Mouse (Mus musculus) heart, embryonic 16.5 days (tissue): ENCODE measurements at regions not wholly inside any gene's neighbourhood (a gene's known extent, or its start where the extent isn't known, plus 50 kb on each side); places are given as distances from the start of the nearest gene placed in this dataset.
"Not testable (repeated sequence)": the region's sequence is repeated elsewhere in the genome, so short reads cannot be mapped to it uniquely, and the experiment has no call there.

ENCODE experiments used
- ATAC-seq: fragments of 200-750 bp; cut with Nextera tagmentation; replicated peaks from 2 replicates; pipeline ENCODE4 v1.8.0; 2017; ENCODE audit warnings: moderate number of reproducible peaks; ENCODE audit not compliant: insufficient read depth, low FRiP score; ENCODE audit errors: extremely low read depth
- H3K27ac ChIP-seq: fragments of 300-500 bp; sonication (generic); 2 replicates; pipeline ENCODE4 v1.5.1; 2014; ENCODE audit warnings: mild to moderate bottlenecking, low read length, control low read depth, moderate library complexity
- H3K27me3 ChIP-seq: fragments of 300-500 bp; sonication (generic); 2 replicates; pipeline ENCODE4 v1.6.1; 2014; ENCODE audit warnings: low read length, mixed read lengths; ENCODE audit not compliant: control insufficient read depth, insufficient read depth
- H3K36me3 ChIP-seq: fragments of 300-500 bp; sonication (generic); 2 replicates; pipeline ENCODE4 v1.6.1; 2014; ENCODE audit not compliant: control insufficient read depth, insufficient read depth
- H3K4me1 ChIP-seq: fragments of 300-500 bp; sonication (generic); 2 replicates; pipeline ENCODE4 v1.6.1; 2014; ENCODE audit warnings: low read length, mixed read lengths; ENCODE audit not compliant: control insufficient read depth, insufficient read depth
- H3K4me2 ChIP-seq: fragments of 300-500 bp; sonication (generic); 2 replicates; pipeline ENCODE4 v1.6.1; 2014; ENCODE audit warnings: low read depth, mild to moderate bottlenecking, control low read depth, low read length
- H3K4me3 ChIP-seq: fragments of 300-500 bp; sonication (generic); 2 replicates; pipeline ENCODE4 v1.5.1; 2014; ENCODE audit warnings: mild to moderate bottlenecking, control low read depth, low read length
- H3K9ac ChIP-seq: fragments of 300-500 bp; sonication (generic); 2 replicates; pipeline ENCODE4 v1.6.1; 2014; ENCODE audit warnings: low read length, control low read depth
- H3K9me3 ChIP-seq: fragments of 300-500 bp; sonication (generic); replicated peaks from 2 replicates; pipeline ENCODE4 v1.6.1; 2016; ENCODE audit warnings: low read length; ENCODE audit not compliant: control insufficient read depth
- WGBS: fragments of 180-500 bp; shearing (Covaris S2); extraction: QIAGEN DNeasy Blood & Tissue Kit; methylation state at CpG from one replicate; pipeline ENCODE4 v1.1.7; 2014; 5-methylcytosine and 5-hydroxymethylcytosine counted together

- Histone ChIP-seq H3K36me3 (no peaks in the 10 kb centered on the region), H3K9me3 (no peaks in the 10 kb centered on the region), H3K4me1 (peaks cover 12% of the 10 kb centered on the region), H3K4me3 (peak overlapping the region; percentile 16; the same call in 1 of the 2 replicates), H3K27ac (peak overlapping the region; percentile 75), H3K27me3 (no peaks in the 10 kb centered on the region), H3K4me2 (peak overlapping the region; percentile 50), H3K9ac (peak overlapping the region; percentile 55)
- 29% methylated on average over 16 of the region's 16 CpGs for WGBS
- ATAC-seq, result peak; percentile 87
Measured at GRCm38 (mm10) chr5:3197952-3198841, 143.1 kb upstream of the Cdk6 start.

- peak overlapping the region; percentile 75 for H3K27ac ChIP-seq
- H3K9ac ChIP-seq, H3K36me3 ChIP-seq, H3K9me3 ChIP-seq, H3K27me3 ChIP-seq: not testable (repeated sequence)
- peak overlapping the region; percentile 50 for H3K4me2 ChIP-seq
- ATAC-seq, result peak; percentile 75
- H3K4me3 ChIP-seq, result peak overlapping the region; percentile 16; the same call in 1 of the 2 replicates
- 25% methylated on average over 7 of the region's 7 CpGs for WGBS
- H3K4me1 ChIP-seq, result peaks cover 12% of the 10 kb centered on the region
Measured at GRCm38 (mm10) chr5:3198869-3199550, 142.3 kb upstream of the Cdk6 start.

- 62% methylated on average over 5 of the region's 5 CpGs for WGBS
- H3K9ac ChIP-seq, H3K9me3 ChIP-seq, ATAC-seq, H3K4me3 ChIP-seq, H3K4me2 ChIP-seq, H3K27me3 ChIP-seq, H3K27ac ChIP-seq, H3K4me1 ChIP-seq, H3K36me3 ChIP-seq: not testable (repeated sequence)
Measured at GRCm38 (mm10) chr5:3206160-3206559, 135.1 kb upstream of the Cdk6 start.

- H3K27me3 ChIP-seq, H3K27ac ChIP-seq, H3K36me3 ChIP-seq, ATAC-seq, H3K9me3 ChIP-seq, H3K4me2 ChIP-seq, H3K4me3 ChIP-seq, H3K4me1 ChIP-seq, H3K9ac ChIP-seq: not testable (repeated sequence)
- 84% methylated on average over 4 of the region's 4 CpGs for WGBS
Measured at GRCm38 (mm10) chr5:3208293-3208692, 133.0 kb upstream of the Cdk6 start.

- Histone ChIP-seq H3K36me3 (no peaks in the 10 kb centered on the region), H3K4me2 (no peak overlapping the region), H3K4me3 (no peak overlapping the region), H3K27ac (no peak overlapping the region), H3K9me3 (no peaks in the 10 kb centered on the region), H3K9ac (no peak overlapping the region), H3K4me1 (no peaks in the 10 kb centered on the region), H3K27me3 (no peaks in the 10 kb centered on the region)
- no peak for ATAC-seq
- WGBS, result 68% methylated on average over 3 of the region's 3 CpGs
Measured at GRCm38 (mm10) chr5:3211284-3211683, 130.0 kb upstream of the Cdk6 start.

- no peaks in the 10 kb centered on the region for H3K9me3 ChIP-seq
- H3K9ac ChIP-seq, result no peak overlapping the region
- H3K4me3 ChIP-seq, result no peak overlapping the region
- H3K27ac ChIP-seq, result no peak overlapping the region
- ATAC-seq, result no peak
- H3K27me3 ChIP-seq, result no peaks in the 10 kb centered on the region
- WGBS, result 47% methylated on average over 5 of the region's 5 CpGs
- no peak overlapping the region for H3K4me2 ChIP-seq
- H3K4me1 ChIP-seq, result no peaks in the 10 kb centered on the region
- H3K36me3 ChIP-seq, result no peaks in the 10 kb centered on the region
Measured at GRCm38 (mm10) chr5:3216053-3216452, 125.2 kb upstream of the Cdk6 start.

GRCm38 (mm10) chr5:3219230-3219629 is 122.1 kb upstream of the Cdk6 start:
- Histone ChIP-seq H3K9ac (no peak overlapping the region), H3K36me3 (no peaks in the 10 kb centered on the region), H3K4me2 (no peak overlapping the region), H3K9me3 (no peaks in the 10 kb centered on the region), H3K27ac (no peak overlapping the region), H3K4me1 (no peaks in the 10 kb centered on the region), H3K27me3 (no peaks in the 10 kb centered on the region), H3K4me3 (no peak overlapping the region)
- WGBS, result 61% methylated on average over 4 of the region's 4 CpGs
- ATAC-seq, result no peak

GRCm38 (mm10) chr5:3219770-3220169 is 121.5 kb upstream of the Cdk6 start:
- H3K9me3 ChIP-seq, result no peaks in the 10 kb centered on the region
- no peaks in the 10 kb centered on the region for H3K27me3 ChIP-seq
- no peak for ATAC-seq
- no peak overlapping the region for H3K27ac ChIP-seq
- no peaks in the 10 kb centered on the region for H3K4me1 ChIP-seq
- 50% methylated on average over 3 of the region's 3 CpGs for WGBS
- no peak overlapping the region for H3K4me2 ChIP-seq
- H3K4me3 ChIP-seq, result no peak overlapping the region
- no peaks in the 10 kb centered on the region for H3K36me3 ChIP-seq
- H3K9ac ChIP-seq, result no peak overlapping the region

GRCm38 (mm10) chr5:3223819-3224218 is 117.5 kb upstream of the Cdk6 start:
- ATAC-seq, H3K4me3 ChIP-seq, H3K4me2 ChIP-seq, H3K9ac ChIP-seq, H3K36me3 ChIP-seq, H3K4me1 ChIP-seq, H3K9me3 ChIP-seq, H3K27ac ChIP-seq, H3K27me3 ChIP-seq: not testable (repeated sequence)
- WGBS, result 64% methylated on average over 4 of the region's 4 CpGs
